Mouse (Mus musculus) myocyte (in vitro differentiated cells): Measurements from ENCODE around the gene Apobec3. TPM values are rescaled to one million over a fixed set of nuclear protein-coding genes. Genes with fewer than 3 reads are reported as not detected.

ENCODE experiments used
- H3K27me3 ChIP-seq: one replicate; pipeline ENCODE4 v1.6.1; 2011; ENCODE audit not compliant: control insufficient read depth, insufficient read depth, insufficient read length
- H3K36me3 ChIP-seq: one replicate; pipeline ENCODE4 v1.6.1; 2011; ENCODE audit not compliant: control insufficient read depth, insufficient read depth
- H3K4me2 ChIP-seq: one replicate; pipeline ENCODE4 v1.6.1; 2011; ENCODE audit warnings: low read depth, control low read depth
- H3K4me3 ChIP-seq: one replicate; pipeline ENCODE4 v1.5.1; 2011; ENCODE audit warnings: mild to moderate bottlenecking, control low read depth, moderate library complexity
- H3K79me2 ChIP-seq: one replicate; pipeline ENCODE4 v1.6.1; 2011; ENCODE audit not compliant: control insufficient read depth, insufficient read depth
- H3ac ChIP-seq: one replicate; pipeline ENCODE4 v1.6.1; 2011; ENCODE audit not compliant: control insufficient read depth, insufficient read length
- CEBPB ChIP-seq: IDR thresholded peaks from 2 replicates; pipeline ENCODE4 v1.6.1; 2011; ENCODE audit warnings: mild to moderate bottlenecking, moderate library complexity; ENCODE audit not compliant: poor library complexity, insufficient read depth, severe bottlenecking
- E2F4 ChIP-seq: IDR thresholded peaks from one replicate; pipeline ENCODE4 v1.6.1; 2011; ENCODE audit warnings: mild to moderate bottlenecking, control low read depth, moderate library complexity; ENCODE audit not compliant: insufficient read depth
- MAX ChIP-seq: IDR thresholded peaks from one replicate; pipeline ENCODE4 v1.6.1; 2011; ENCODE audit warnings: low read depth, mild to moderate bottlenecking, control low read depth
- MYOD1 ChIP-seq, 3 experiments: IDR thresholded peaks; one replicate each; pipeline ENCODE4 v1.6.1; 2011; ENCODE audit warnings: control low read depth in 2 of 3, low read depth in 2 of 3, mild to moderate bottlenecking in 2 of 3, moderate library complexity in 1 of 3; ENCODE audit not compliant: insufficient read length in 2 of 3, control insufficient read depth in 1 of 3
- MYOG ChIP-seq, 3 experiments: IDR thresholded peaks; one replicate each; pipeline ENCODE4 v1.6.1; 2011; ENCODE audit warnings: control low read depth in 2 of 3, low read depth in 2 of 3, mild to moderate bottlenecking in 2 of 3; ENCODE audit not compliant: insufficient read length in 2 of 3, control insufficient read depth in 1 of 3, insufficient read depth in 1 of 3
- POLR2A ChIP-seq: IDR thresholded peaks from one replicate; pipeline ENCODE4 v1.6.1; 2011; ENCODE audit warnings: low read depth, mild to moderate bottlenecking, control low read depth, moderate library complexity; ENCODE audit not compliant: insufficient read length
- POLR2AphosphoS2 ChIP-seq: IDR thresholded peaks from one replicate; pipeline ENCODE4 v1.6.1; 2011; ENCODE audit warnings: low read depth, control low read depth; ENCODE audit not compliant: insufficient read length
- REST ChIP-seq: IDR thresholded peaks from one replicate; pipeline ENCODE4 v1.6.1; 2011; ENCODE audit warnings: mild to moderate bottlenecking, control low read depth, moderate library complexity; ENCODE audit not compliant: insufficient read depth, insufficient read length
- SRF ChIP-seq: IDR thresholded peaks from one replicate; pipeline ENCODE4 v1.6.1; 2011; ENCODE audit warnings: low read depth; ENCODE audit not compliant: control insufficient read depth, insufficient read length
- TCF12 ChIP-seq: IDR thresholded peaks from one replicate; pipeline ENCODE4 v1.6.1; 2011; ENCODE audit warnings: mild to moderate bottlenecking, control low read depth; ENCODE audit not compliant: poor library complexity, insufficient read depth, severe bottlenecking
- TCF3 ChIP-seq: IDR thresholded peaks from one replicate; pipeline ENCODE4 v1.6.1; 2011; ENCODE audit warnings: low read depth, control low read depth; ENCODE audit not compliant: insufficient read length
- USF1 ChIP-seq: IDR thresholded peaks from one replicate; pipeline ENCODE4 v1.6.1; 2011; ENCODE audit warnings: low read depth, mild to moderate bottlenecking, control low read depth, moderate library complexity
- polyA plus RNA-seq: library from polyadenylated mRNA; unstranded; fragments of >200 nt; fragmentation: generic; extraction: Trizol; gene quantifications from one replicate; pipeline ENCODE4 v1.2.1, GENCODE M21; 2012; ENCODE audit warnings: missing spikeins

Gene Apobec3
- polyA plus RNA-seq, 1 experiment: 10.0 TPM

- Histone ChIP-seq H3K4me3 (no peak overlapping the region), H3ac (no peak overlapping the region), H3K4me2 (no peak overlapping the region), H3K27me3 (no peaks in the 10 kb centered on the region), H3K79me2 (no peaks in the 10 kb centered on the region), H3K36me3 (no peaks in the 10 kb centered on the region)
- TF ChIP-seq CEBPB (no peak), MYOD1 (IDR thresholded peaks at IDR 0.05; ENCODE audit: control insufficient read depth in 1 of 3, insufficient read length in 2 of 3, low read depth in 2 of 3) (no peak), TCF3 (no peak)
Observed at GRCm38 (mm10) chr15:79858979-79859378, 32.5 kb upstream of the Apobec3 start.

- Histone ChIP-seq H3K4me2 (no peak overlapping the region), H3K27me3 (no peaks in the 10 kb centered on the region), H3K79me2 (no peaks in the 10 kb centered on the region), H3ac (no peak overlapping the region), H3K4me3 (no peak overlapping the region), H3K36me3 (no peaks in the 10 kb centered on the region)
- TF ChIP-seq SRF (no peak), TCF12 (no peak), MYOG (IDR thresholded peaks at IDR 0.05; ENCODE audit: control insufficient read depth in 1 of 3, insufficient read depth in 1 of 3, insufficient read length in 2 of 3, low read depth in 2 of 3) (no peak), USF1 (no peak), REST (no peak)
Observed at GRCm38 (mm10) chr15:79859821-79860220, 31.6 kb upstream of the Apobec3 start.

GRCm38 (mm10) chr15:79867260-79868002, 24.0 kb upstream of the Apobec3 start:
- H3K79me2 ChIP-seq: no peaks in the 10 kb centered on the region
- TF ChIP-seq REST: no peak
- no peak for TF ChIP-seq TCF12
- TF ChIP-seq MYOG (IDR thresholded peaks at IDR 0.05; ENCODE audit: control insufficient read depth in 1 of 3, insufficient read depth in 1 of 3, insufficient read length in 2 of 3, low read depth in 2 of 3): no peak
- TF ChIP-seq E2F4: no peak
- TF ChIP-seq SRF: no peak
- no peak for TF ChIP-seq MAX
- no peak for TF ChIP-seq MYOD1 (IDR thresholded peaks at IDR 0.05; ENCODE audit: control insufficient read depth in 1 of 3, insufficient read length in 2 of 3, low read depth in 2 of 3)
- no peak for TF ChIP-seq POLR2AphosphoS2
- no peak overlapping the region for H3ac ChIP-seq
- H3K4me3 ChIP-seq: no peak overlapping the region
- H3K36me3 ChIP-seq: no peaks in the 10 kb centered on the region
- H3K4me2 ChIP-seq: no peak overlapping the region
- H3K27me3 ChIP-seq: no peaks in the 10 kb centered on the region

GRCm38 (mm10) chr15:79873545-79873944, 17.9 kb upstream of the Apobec3 start:
- Histone ChIP-seq H3K4me2 (no peak overlapping the region), H3K79me2 (no peaks in the 10 kb centered on the region), H3ac (no peak overlapping the region), H3K4me3 (no peak overlapping the region), H3K27me3 (no peaks in the 10 kb centered on the region), H3K36me3 (no peaks in the 10 kb centered on the region)
- no peak for TF ChIP-seq SRF
- TF ChIP-seq MYOD1 (IDR thresholded peaks at IDR 0.05; ENCODE audit: control insufficient read depth in 1 of 3, insufficient read length in 2 of 3, low read depth in 2 of 3): no peak
- TF ChIP-seq CEBPB: no peak
- TF ChIP-seq MAX: no peak
- TF ChIP-seq MYOG (IDR thresholded peaks at IDR 0.05; ENCODE audit: control insufficient read depth in 1 of 3, insufficient read depth in 1 of 3, insufficient read length in 2 of 3, low read depth in 2 of 3): no peak
- TF ChIP-seq TCF12: no peak
- TF ChIP-seq POLR2AphosphoS2: no peak
- TF ChIP-seq USF1: no peak
- TF ChIP-seq E2F4: no peak
- no peak for TF ChIP-seq REST
- no peak for TF ChIP-seq TCF3
- no peak for TF ChIP-seq POLR2A

GRCm38 (mm10) chr15:79873995-79874394, 17.5 kb upstream of the Apobec3 start:
- Histone ChIP-seq H3K79me2 (no peaks in the 10 kb centered on the region), H3ac (no peak overlapping the region), H3K27me3 (no peaks in the 10 kb centered on the region), H3K4me2 (no peak overlapping the region), H3K36me3 (no peaks in the 10 kb centered on the region), H3K4me3 (no peak overlapping the region)
- TF ChIP-seq POLR2A: no peak
- TF ChIP-seq E2F4: no peak
- no peak for TF ChIP-seq TCF12
- TF ChIP-seq POLR2AphosphoS2: no peak
- TF ChIP-seq SRF: no peak
- TF ChIP-seq MYOD1 (IDR thresholded peaks at IDR 0.05; ENCODE audit: control insufficient read depth in 1 of 3, insufficient read length in 2 of 3, low read depth in 2 of 3): no peak
- no peak for TF ChIP-seq MAX
- no peak for TF ChIP-seq REST
- TF ChIP-seq TCF3: no peak
- no peak for TF ChIP-seq MYOG (IDR thresholded peaks at IDR 0.05; ENCODE audit: control insufficient read depth in 1 of 3, insufficient read depth in 1 of 3, insufficient read length in 2 of 3, low read depth in 2 of 3)
- TF ChIP-seq CEBPB: no peak
- TF ChIP-seq USF1: no peak
